Mouse (Mus musculus): ENCODE data around the gene Smbd1.

The Smbd1 gene

GRCm38 (mm10) chr16:32812888-32813361 is 2.6 kb upstream of the Smbd1 start:
- peak; percentile 91 for DNase-seq

DNA sequence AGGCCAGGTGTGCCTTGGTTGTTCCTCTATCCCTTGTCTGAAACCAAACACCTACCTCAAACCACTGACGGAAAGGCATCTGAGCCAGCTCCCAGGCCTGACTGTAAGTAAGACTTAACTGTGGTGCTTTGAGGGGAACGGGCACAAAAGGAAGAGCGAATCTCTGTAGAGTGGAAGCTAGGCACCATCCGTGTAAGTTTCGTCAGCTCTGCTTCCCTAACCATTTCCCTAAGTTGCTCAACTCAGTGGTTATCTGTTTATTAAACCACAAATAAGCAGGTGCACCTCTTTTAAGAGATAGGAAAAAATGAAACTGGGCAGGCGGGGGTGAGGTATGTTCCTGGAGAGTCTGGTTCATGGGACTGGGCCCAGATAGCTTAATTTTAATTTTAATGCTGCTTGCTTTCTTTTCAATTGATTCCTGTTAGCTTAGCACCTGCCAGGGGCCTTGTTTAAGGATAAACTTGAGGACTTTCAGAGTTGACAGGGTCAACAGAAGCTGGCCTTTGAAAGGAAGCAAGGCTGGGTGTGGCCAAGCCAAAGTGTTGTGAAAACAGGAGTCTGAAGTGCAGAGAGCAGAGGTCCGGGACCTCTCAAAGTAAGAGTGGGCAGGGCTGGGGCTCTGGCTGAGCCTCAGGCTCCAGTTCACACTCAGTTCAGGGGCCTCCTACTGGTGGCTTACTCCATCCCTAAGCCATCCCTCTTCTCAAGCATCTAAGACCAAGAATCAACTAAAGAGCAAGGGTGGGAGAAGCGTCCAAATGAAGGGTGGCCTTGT is 2.7 kb downstream of the Smbd1 start:
- no peak for DNase-seq

DNA sequence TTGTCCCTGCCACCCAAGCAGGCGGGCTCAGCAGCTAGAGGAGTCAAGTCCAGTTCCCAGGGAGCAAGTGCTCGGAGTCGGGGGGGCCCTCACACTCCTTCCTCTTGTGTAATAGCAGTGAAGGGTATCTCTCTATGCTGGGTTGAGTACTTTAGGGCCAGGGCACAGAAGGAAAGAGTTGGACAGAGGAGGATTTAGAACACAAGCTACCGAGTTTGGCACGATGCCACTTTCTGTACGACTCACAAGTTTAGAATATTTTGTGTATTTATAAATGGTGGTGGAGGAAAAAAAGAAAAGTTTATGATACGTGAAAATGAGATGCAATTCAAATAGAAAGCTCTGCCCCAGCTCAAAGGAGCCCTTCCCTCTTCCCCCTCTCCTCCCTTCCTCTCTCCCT is 5.1 kb downstream of the Smbd1 start:
- DNase-seq: no peak

DNA sequence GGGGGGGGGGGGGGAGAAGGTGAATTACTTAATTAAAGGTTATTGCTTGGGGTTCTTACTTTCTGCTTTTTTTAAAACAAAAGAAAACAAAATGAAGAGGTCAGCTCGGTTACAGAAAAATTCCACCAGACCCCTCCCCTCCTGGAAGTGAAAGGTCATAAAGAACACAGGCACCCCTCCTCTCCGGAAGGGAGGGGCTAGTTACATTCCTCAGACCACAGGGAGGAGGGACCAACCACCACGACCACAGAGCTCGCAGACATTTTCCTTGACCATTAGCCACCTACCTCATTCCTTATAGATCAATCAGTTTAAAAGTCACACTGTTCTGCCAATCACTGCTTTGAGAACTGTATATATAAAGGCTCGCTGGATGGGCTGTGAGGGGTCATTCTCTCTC is 6.4 kb downstream of the Smbd1 start:
- no peak for DNase-seq

GRCm38 (mm10) chr16:32803252-32803853 is 6.9 kb downstream of the Smbd1 start:
- DNase-seq: no peak

GRCm38 (mm10) chr16:32797426-32797689 is 12.9 kb downstream of the Smbd1 start, which contains the start of gene Muc20:
Muc20 (minus strand) TSS chr16:32797435.
- DNase-seq: no peak

DNA sequence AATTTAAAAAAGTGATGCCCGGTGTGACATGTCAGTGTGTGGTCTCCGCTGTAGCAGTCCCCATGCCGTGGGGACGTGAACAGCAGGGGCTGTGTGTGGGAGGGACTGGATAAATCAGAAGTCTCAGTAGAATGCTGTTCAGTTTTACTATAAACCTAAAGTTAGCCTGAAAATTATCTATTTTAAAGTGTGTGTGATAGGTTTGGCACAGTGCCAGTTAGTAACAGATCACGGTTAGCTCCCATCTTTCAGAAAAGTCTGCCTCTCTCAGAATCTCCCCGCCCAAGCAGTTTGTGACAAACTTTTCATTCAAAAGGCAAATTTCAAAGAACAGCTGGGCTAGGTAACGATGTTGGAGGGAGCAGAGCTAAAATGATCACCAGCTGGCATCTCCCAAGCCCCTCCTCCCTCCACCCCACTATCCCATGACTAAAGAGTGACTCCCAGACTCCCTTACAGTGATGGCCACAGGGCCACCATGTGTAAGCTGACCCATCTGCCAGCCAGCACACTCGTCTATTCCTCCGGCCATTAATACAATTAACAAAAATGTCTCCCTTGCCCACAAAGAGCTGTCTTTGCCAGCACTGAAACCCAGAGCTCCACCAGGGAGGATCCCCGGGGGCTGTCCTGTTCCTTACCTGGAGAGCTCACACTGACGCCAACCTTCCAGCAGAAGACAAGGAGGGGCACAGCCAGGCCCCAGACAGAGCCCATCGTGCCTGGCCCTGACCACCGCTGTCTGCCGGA is 13.4 kb downstream of the Smbd1 start:
- no peak for DNase-seq

DNA sequence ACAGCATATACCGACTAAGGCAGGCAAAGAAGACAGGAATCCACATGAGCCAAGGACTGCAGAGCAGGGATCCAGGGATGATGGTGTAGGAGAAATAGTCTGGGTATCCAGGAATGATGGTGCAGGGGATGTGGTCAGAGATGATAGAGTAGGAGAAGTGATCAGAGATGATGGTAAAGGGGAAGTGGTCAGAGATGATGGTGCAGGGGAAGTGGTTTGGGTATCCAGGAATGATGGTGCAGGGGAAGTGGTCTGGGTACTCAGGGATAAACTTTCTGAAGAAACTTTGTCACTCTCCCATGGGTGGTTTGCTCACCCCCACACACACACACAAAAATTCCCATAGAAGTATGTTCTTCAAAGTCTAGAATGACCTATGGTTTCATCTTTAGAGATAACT is 15.1 kb downstream of the Smbd1 start:
- DNase-seq: no peak

GRCm38 (mm10) chr16:32790056-32790455 is 20.2 kb downstream of the Smbd1 start:
- DNase-seq: no peak

DNA sequence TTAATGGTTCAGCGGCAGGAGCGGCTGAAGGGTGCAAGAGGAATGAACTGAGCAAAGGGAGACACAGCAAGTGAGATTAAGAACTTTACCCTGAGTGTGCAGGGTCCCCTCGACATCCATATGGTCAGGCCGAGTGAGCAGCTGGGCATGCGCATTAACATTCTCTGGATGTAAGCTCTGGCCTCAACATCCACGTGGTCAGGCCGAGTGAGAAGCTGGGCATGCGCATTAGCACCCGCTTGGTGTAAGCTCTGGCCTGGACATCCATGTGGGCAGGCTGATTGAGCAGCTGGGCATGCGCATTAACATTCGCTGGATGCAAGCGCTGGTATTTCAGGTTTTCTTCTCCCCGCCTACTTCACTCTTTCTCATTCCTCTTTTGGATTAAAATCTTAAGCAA is 25.4 kb downstream of the Smbd1 start:
- no peak for DNase-seq

DNA sequence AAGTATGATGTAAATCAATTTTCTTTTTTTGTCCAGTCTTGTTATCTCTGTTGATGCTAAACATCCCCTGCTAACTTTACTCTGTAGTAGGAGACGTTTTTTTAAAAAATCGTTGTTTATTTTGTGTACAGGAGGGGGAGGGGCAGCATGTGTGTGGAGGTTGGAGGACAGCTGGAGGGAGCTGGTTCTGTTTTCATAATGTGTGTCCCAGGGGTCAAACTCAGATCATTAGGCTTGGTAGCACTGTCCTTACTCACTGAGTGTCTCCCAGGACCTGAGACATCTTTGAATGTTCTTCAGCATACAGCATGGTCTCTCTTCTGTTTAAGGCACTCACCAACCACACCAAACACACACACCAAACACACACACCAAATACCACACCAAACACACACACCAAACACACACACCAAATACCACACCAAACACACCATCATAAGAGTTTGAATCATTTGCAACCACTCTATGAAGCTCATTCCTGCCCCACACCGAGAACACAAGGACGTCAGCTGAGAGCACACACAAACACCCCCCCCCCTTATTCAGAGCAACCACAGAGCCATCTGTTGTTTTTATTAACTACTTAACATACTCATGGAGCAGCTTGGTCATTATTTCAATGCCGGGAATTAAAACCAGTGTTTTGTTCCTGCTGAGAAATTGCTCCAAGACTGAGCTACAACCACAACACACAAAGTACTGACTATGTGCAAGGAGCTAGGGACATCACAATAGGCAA is 26.8 kb downstream of the Smbd1 start:
- no peak for DNase-seq

- no peak for DNase-seq
Measured at GRCm38 (mm10) chr16:32778956-32779355, 31.3 kb downstream of the Smbd1 start.

GRCm38 (mm10) chr16:32776676-32777075 is 33.6 kb downstream of the Smbd1 start:
- DNase-seq: no peak

DNA sequence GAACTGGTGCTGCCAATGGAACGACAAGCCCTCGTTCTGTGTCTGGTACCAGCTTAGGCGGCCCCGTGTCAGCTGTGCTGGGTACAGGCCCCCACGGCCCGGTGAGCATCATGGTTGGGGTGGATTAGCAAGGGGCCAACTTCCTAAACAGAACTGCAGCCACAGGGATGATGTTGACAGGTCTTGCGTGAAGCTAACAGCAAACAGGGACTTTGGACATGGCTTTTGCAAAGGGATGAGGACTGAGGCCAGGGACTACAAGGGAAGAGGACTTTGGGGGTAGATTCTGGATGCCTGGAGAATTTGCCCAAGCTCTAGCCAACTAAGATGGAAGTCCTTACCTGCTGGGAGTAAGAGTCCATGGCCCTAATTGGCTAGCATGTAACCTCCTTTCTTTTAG is 43.4 kb downstream of the Smbd1 start:
- DNase-seq: no peak

GRCm38 (mm10) chr16:32764961-32765360 is 45.3 kb downstream of the Smbd1 start:
- DNase-seq: no peak

GRCm38 (mm10) chr16:32764550-32764949 is 45.7 kb downstream of the Smbd1 start:
- DNase-seq: no peak

All from thymus, postnatal 14 days (tissue).